Mouse (Mus musculus): Measurements from ENCODE around the gene Plek2. TPM values are rescaled to one million over a fixed set of nuclear protein-coding genes. Genes with fewer than 3 reads are reported as not detected.

The Plek2 gene
- polyA plus RNA-seq, 1 experiment from 2014 or later = 3.6 TPM

DNA sequence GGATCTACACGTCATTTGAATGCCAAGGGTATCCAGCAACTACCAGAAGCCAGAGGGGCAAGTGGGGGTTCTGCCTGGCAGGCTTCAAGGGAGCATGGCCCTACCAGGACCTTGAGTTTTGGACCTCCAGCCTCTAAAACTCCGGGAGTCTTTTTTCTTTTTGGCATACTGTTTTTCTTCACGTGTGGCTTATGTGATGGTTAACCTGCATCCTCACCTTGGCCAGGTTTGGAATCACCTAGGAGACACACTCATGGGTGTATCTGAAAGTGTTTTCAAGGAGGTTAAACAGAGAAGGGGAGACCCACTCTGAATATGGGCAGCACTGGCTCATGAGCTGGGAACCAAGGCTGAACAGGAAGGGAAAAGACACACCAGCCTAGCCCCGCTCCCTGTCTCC, 3.5 kb downstream of the Plek2 start:
- no peak overlapping the region for H3K27ac ChIP-seq (ENCODE audit: low read depth, low read length)
- H3K4me3 ChIP-seq (ENCODE audit: low read length) = no peak overlapping the region
- H3K4me2 ChIP-seq (replicated peaks; ENCODE audit: low read depth, low read length) = no peak overlapping the region
- H3K4me1 ChIP-seq (ENCODE audit: control insufficient read depth, insufficient read depth, low read length) = no peaks in the 10 kb centered on the region
- 78% methylated on average over 4 of the region's 4 CpGs for WGBS
- H3K36me3 ChIP-seq (ENCODE audit: control insufficient read depth, insufficient read depth, low read length) = no peaks in the 10 kb centered on the region
- H3K9ac ChIP-seq (ENCODE audit: low read depth, low read length) = no peak overlapping the region
- no peaks in the 10 kb centered on the region for H3K9me3 ChIP-seq (ENCODE audit: control insufficient read depth, low read length)
- H3K27me3 ChIP-seq (ENCODE audit: control insufficient read depth, insufficient read depth, low read length) = peaks cover 10% of the 10 kb centered on the region
- no peak for ATAC-seq (ENCODE audit: low FRiP score, low TSS enrichment)

- Histone ChIP-seq H3K27me3 (ENCODE audit: control insufficient read depth, insufficient read depth, low read length) (no peaks in the 10 kb centered on the region), H3K9me3 (ENCODE audit: control insufficient read depth, low read length) (no peaks in the 10 kb centered on the region), H3K4me2 (replicated peaks; ENCODE audit: low read depth, low read length) (no peak overlapping the region), H3K4me3 (ENCODE audit: low read length) (no peak overlapping the region), H3K9ac (ENCODE audit: low read depth, low read length) (no peak overlapping the region), H3K36me3 (ENCODE audit: control insufficient read depth, insufficient read depth, low read length) (no peaks in the 10 kb centered on the region), H3K27ac (ENCODE audit: low read depth, low read length) (no peak overlapping the region), H3K4me1 (ENCODE audit: control insufficient read depth, insufficient read depth, low read length) (no peaks in the 10 kb centered on the region)
- ATAC-seq (ENCODE audit: low FRiP score, low TSS enrichment) = no peak
- 85% methylated on average over 5 of the region's 5 CpGs for WGBS
Observed at GRCm38 (mm10) chr12:78901467-78901866, 5.3 kb downstream of the Plek2 start.

DNA sequence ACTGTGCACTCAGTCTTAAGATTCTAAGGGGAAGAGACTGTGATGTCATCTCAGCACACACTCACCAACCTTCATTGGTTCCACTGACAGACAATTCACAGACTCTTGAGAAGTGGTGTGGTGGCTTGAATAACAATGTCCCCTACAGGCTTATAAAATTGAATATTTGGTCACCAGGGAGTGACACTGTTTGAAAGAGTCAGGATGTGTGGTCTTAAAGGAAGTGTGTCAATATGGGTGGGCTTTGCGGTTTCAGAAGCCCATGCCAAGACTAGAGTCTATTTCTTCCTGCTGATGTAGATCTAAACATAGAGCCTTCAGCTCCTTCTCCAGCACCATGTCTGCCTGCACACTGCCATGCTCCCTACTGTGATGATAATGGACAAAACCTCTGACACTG, 8.9 kb downstream of the Plek2 start:
- no peak overlapping the region for H3K9ac ChIP-seq (ENCODE audit: low read depth, low read length)
- H3K4me3 ChIP-seq (ENCODE audit: low read length) = no peak overlapping the region
- WGBS = 89% methylated on average over 1 of the region's 1 CpGs
- no peak overlapping the region for H3K27ac ChIP-seq (ENCODE audit: low read depth, low read length)
- no peaks in the 10 kb centered on the region for H3K36me3 ChIP-seq (ENCODE audit: control insufficient read depth, insufficient read depth, low read length)
- H3K27me3 ChIP-seq (ENCODE audit: control insufficient read depth, insufficient read depth, low read length) = no peaks in the 10 kb centered on the region
- H3K4me2 ChIP-seq (replicated peaks; ENCODE audit: low read depth, low read length) = no peak overlapping the region
- H3K4me1 ChIP-seq (ENCODE audit: control insufficient read depth, insufficient read depth, low read length) = no peaks in the 10 kb centered on the region
- no peaks in the 10 kb centered on the region for H3K9me3 ChIP-seq (ENCODE audit: control insufficient read depth, low read length)
- ATAC-seq (ENCODE audit: low FRiP score, low TSS enrichment) = no peak

GRCm38 (mm10) chr12:78891149-78891548, 15.6 kb downstream of the Plek2 start:
- no peak for ATAC-seq (ENCODE audit: low FRiP score, low TSS enrichment)

GRCm38 (mm10) chr12:78890062-78890461, 16.7 kb downstream of the Plek2 start:
- Histone ChIP-seq H3K9ac (ENCODE audit: low read depth, low read length) (no peak overlapping the region), H3K4me1 (ENCODE audit: control insufficient read depth, insufficient read depth, low read length) (no peaks in the 10 kb centered on the region), H3K4me3 (ENCODE audit: low read length) (no peak overlapping the region), H3K9me3 (ENCODE audit: control insufficient read depth, low read length) (no peaks in the 10 kb centered on the region), H3K36me3 (ENCODE audit: control insufficient read depth, insufficient read depth, low read length) (peaks cover 21% of the 10 kb centered on the region), H3K27ac (ENCODE audit: low read depth, low read length) (no peak overlapping the region), H3K4me2 (replicated peaks; ENCODE audit: low read depth, low read length) (no peak overlapping the region), H3K27me3 (ENCODE audit: control insufficient read depth, insufficient read depth, low read length) (no peaks in the 10 kb centered on the region)
- ATAC-seq (ENCODE audit: low FRiP score, low TSS enrichment) = no peak
- WGBS = 56% methylated on average over 1 of the region's 1 CpGs

More at GRCm38 (mm10) chr12:78891149-78891548, 15.6 kb downstream of the Plek2 start:
- Histone ChIP-seq H3K4me3 (ENCODE audit: low read length) (no peak overlapping the region), H3K27me3 (ENCODE audit: control insufficient read depth, insufficient read depth, low read length) (no peaks in the 10 kb centered on the region), H3K9me3 (ENCODE audit: control insufficient read depth, low read length) (no peaks in the 10 kb centered on the region), H3K27ac (ENCODE audit: low read depth, low read length) (no peak overlapping the region), H3K4me1 (ENCODE audit: control insufficient read depth, insufficient read depth, low read length) (no peaks in the 10 kb centered on the region), H3K9ac (ENCODE audit: low read depth, low read length) (no peak overlapping the region), H3K36me3 (ENCODE audit: control insufficient read depth, insufficient read depth, low read length) (peaks cover 10% of the 10 kb centered on the region), H3K4me2 (replicated peaks; ENCODE audit: low read depth, low read length) (no peak overlapping the region)
- WGBS = 83% methylated on average over 2 of the region's 2 CpGs

- peaks cover 75% of the 10 kb centered on the region for H3K36me3 ChIP-seq (ENCODE audit: control insufficient read depth, insufficient read depth, low read length)
- H3K9me3 ChIP-seq (ENCODE audit: control insufficient read depth, low read length) = no peaks in the 10 kb centered on the region
- no peak overlapping the region for H3K27ac ChIP-seq (ENCODE audit: low read depth, low read length)
- H3K4me2 ChIP-seq (replicated peaks; ENCODE audit: low read depth, low read length) = no peak overlapping the region
- H3K4me1 ChIP-seq (ENCODE audit: control insufficient read depth, insufficient read depth, low read length) = no peaks in the 10 kb centered on the region
- H3K9ac ChIP-seq (ENCODE audit: low read depth, low read length) = no peak overlapping the region
- no peak overlapping the region for H3K4me3 ChIP-seq (ENCODE audit: low read length)
- no peak for ATAC-seq (ENCODE audit: low FRiP score, low TSS enrichment)
- WGBS = 94% methylated on average over 3 of the region's 3 CpGs
- no peaks in the 10 kb centered on the region for H3K27me3 ChIP-seq (ENCODE audit: control insufficient read depth, insufficient read depth, low read length)
Observed at GRCm38 (mm10) chr12:78874581-78874980, 32.2 kb downstream of the Plek2 start.

GRCm38 (mm10) chr12:78868115-78868514, 38.6 kb downstream of the Plek2 start:
- H3K4me2 ChIP-seq (replicated peaks; ENCODE audit: low read depth, low read length) = no peak overlapping the region
- WGBS = 88% methylated on average over 1 of the region's 1 CpGs
- H3K36me3 ChIP-seq (ENCODE audit: control insufficient read depth, insufficient read depth, low read length) = peaks cover 49% of the 10 kb centered on the region
- H3K4me3 ChIP-seq (ENCODE audit: low read length) = no peak overlapping the region
- H3K9me3 ChIP-seq (ENCODE audit: control insufficient read depth, low read length) = no peaks in the 10 kb centered on the region
- H3K4me1 ChIP-seq (ENCODE audit: control insufficient read depth, insufficient read depth, low read length) = peaks cover 3% of the 10 kb centered on the region; the same call in 1 of the 2 replicates
- H3K9ac ChIP-seq (ENCODE audit: low read depth, low read length) = no peak overlapping the region
- H3K27me3 ChIP-seq (ENCODE audit: control insufficient read depth, insufficient read depth, low read length) = no peaks in the 10 kb centered on the region
- no peak overlapping the region for H3K27ac ChIP-seq (ENCODE audit: low read depth, low read length)
- no peak for ATAC-seq (ENCODE audit: low FRiP score, low TSS enrichment)

- ATAC-seq (ENCODE audit: low FRiP score, low TSS enrichment) = no peak
- WGBS = 95% methylated on average over 1 of the region's 1 CpGs
- Histone ChIP-seq H3K27ac (ENCODE audit: low read depth, low read length) (no peak overlapping the region), H3K27me3 (ENCODE audit: control insufficient read depth, insufficient read depth, low read length) (no peaks in the 10 kb centered on the region), H3K4me2 (replicated peaks; ENCODE audit: low read depth, low read length) (no peak overlapping the region), H3K4me1 (ENCODE audit: control insufficient read depth, insufficient read depth, low read length) (peaks cover 9% of the 10 kb centered on the region), H3K9me3 (ENCODE audit: control insufficient read depth, low read length) (no peaks in the 10 kb centered on the region), H3K36me3 (ENCODE audit: control insufficient read depth, insufficient read depth, low read length) (peaks cover 37% of the 10 kb centered on the region; the same call in 1 of the 2 replicates), H3K9ac (ENCODE audit: low read depth, low read length) (no peak overlapping the region), H3K4me3 (ENCODE audit: low read length) (no peak overlapping the region)
Observed at GRCm38 (mm10) chr12:78865434-78865833, 41.3 kb downstream of the Plek2 start.

- peak overlapping the region; percentile 90 for H3K4me3 ChIP-seq (ENCODE audit: low read length)
- peak overlapping the region; percentile 71 for H3K4me2 ChIP-seq (replicated peaks; ENCODE audit: low read depth, low read length)
- peaks cover 11% of the 10 kb centered on the region for H3K4me1 ChIP-seq (ENCODE audit: control insufficient read depth, insufficient read depth, low read length)
- ATAC-seq (ENCODE audit: low FRiP score, low TSS enrichment) = no peak
- H3K9ac ChIP-seq (ENCODE audit: low read depth, low read length) = peak overlapping the region; percentile 92
- WGBS = under 1% methylated on average over 17 of the region's 22 CpGs
- no peaks in the 10 kb centered on the region for H3K27me3 ChIP-seq (ENCODE audit: control insufficient read depth, insufficient read depth, low read length)
- H3K36me3 ChIP-seq (ENCODE audit: control insufficient read depth, insufficient read depth, low read length) = peaks cover 9% of the 10 kb centered on the region; the same call in 1 of the 2 replicates
- no peaks in the 10 kb centered on the region for H3K9me3 ChIP-seq (ENCODE audit: control insufficient read depth, low read length)
- peak overlapping the region; percentile 93 for H3K27ac ChIP-seq (ENCODE audit: low read depth, low read length)
Observed at GRCm38 (mm10) chr12:78862254-78862730, 44.5 kb downstream of the Plek2 start.

Data from kidney, embryonic 14.5 days (tissue).